Mouse (Mus musculus) retina, postnatal 1 day (tissue): ENCODE measurements around the gene Crb2.
A peak's percentile ranks its signal among the peaks of the same experiment; 100 is the strongest.

Experiments used
- DNase-seq: peaks from one replicate; pipeline ENCODE4 v3.0.0-alpha.2; 2012

Crb2 gene

GRCm38 (mm10) chr2:37802610-37803212, 26.7 kb downstream of the Crb2 start:
- peak; percentile 89 for DNase-seq

GRCm38 (mm10) chr2:37811682-37812081, 35.6 kb downstream of the Crb2 start:
- DNase-seq, result peak; percentile 90

GRCm38 (mm10) chr2:37812401-37812800, 36.4 kb downstream of the Crb2 start:
- no peak for DNase-seq

GRCm38 (mm10) chr2:37814820-37815361, 38.8 kb downstream of the Crb2 start:
- no peak for DNase-seq

GRCm38 (mm10) chr2:37815676-37816075, 39.6 kb downstream of the Crb2 start:
- DNase-seq, result peak; percentile 85

GRCm38 (mm10) chr2:37818761-37819525, 42.9 kb downstream of the Crb2 start:
- DNase-seq, result peak; percentile 73

GRCm38 (mm10) chr2:37819526-37820152, 43.6 kb downstream of the Crb2 start:
- peak; percentile 70 for DNase-seq

- DNase-seq, result no peak
Measured at GRCm38 (mm10) chr2:37822122-37822521, 46.1 kb downstream of the Crb2 start.

GRCm38 (mm10) chr2:37823826-37824225, 47.8 kb downstream of the Crb2 start:
- DNase-seq, result no peak

- peak; percentile 86 for DNase-seq
Measured at GRCm38 (mm10) chr2:37829758-37830275, 53.8 kb downstream of the Crb2 start.

- DNase-seq, result no peak
Measured at GRCm38 (mm10) chr2:37832253-37832652, 56.2 kb downstream of the Crb2 start.

- DNase-seq, result no peak
Measured at GRCm38 (mm10) chr2:37836926-37837325, 60.9 kb downstream of the Crb2 start.

- no peak for DNase-seq
Measured at GRCm38 (mm10) chr2:37837542-37837941, 61.5 kb downstream of the Crb2 start.

- DNase-seq, result no peak
Measured at GRCm38 (mm10) chr2:37838202-37838984, 62.3 kb downstream of the Crb2 start.

- no peak for DNase-seq
Measured at GRCm38 (mm10) chr2:37839922-37840321, 63.9 kb downstream of the Crb2 start.

GRCm38 (mm10) chr2:37842151-37842569, 66.1 kb downstream of the Crb2 start:
- peak; percentile 86 for DNase-seq

GRCm38 (mm10) chr2:37842719-37843118, 66.7 kb downstream of the Crb2 start:
- DNase-seq, result peak; percentile 41
